Mouse (Mus musculus) heart, adult 8-10 months (tissue): ENCODE measurements at regions not wholly inside any gene's neighbourhood (a gene's known extent, or its start where the extent isn't known, plus 50 kb on each side); places are given as distances from the start of the nearest gene placed in this dataset. TPM values are rescaled to one million over a fixed set of nuclear protein-coding genes. Genes with fewer than 3 reads are reported as not detected.

Experiments
- microRNA-seq: library from miRNA; unstranded; fragments of <30 nt; microRNA quantifications from one replicate; pipeline ENCODE4 v1.2.0, GENCODE M21; 2022

Small RNA genes in the stretch of these regions (microRNA-seq; reads per million reads assigned to microRNA genes)
- gene Mir6351, result not detected
